Mouse (Mus musculus): ENCODE measurements around the gene Ggt7. TPM values are rescaled to one million over a fixed set of nuclear protein-coding genes. Genes with fewer than 3 reads are reported as not detected.

Ggt7 gene
- total RNA-seq, 2 experiments from 2014 or later = 124 to 126 TPM

DNA sequence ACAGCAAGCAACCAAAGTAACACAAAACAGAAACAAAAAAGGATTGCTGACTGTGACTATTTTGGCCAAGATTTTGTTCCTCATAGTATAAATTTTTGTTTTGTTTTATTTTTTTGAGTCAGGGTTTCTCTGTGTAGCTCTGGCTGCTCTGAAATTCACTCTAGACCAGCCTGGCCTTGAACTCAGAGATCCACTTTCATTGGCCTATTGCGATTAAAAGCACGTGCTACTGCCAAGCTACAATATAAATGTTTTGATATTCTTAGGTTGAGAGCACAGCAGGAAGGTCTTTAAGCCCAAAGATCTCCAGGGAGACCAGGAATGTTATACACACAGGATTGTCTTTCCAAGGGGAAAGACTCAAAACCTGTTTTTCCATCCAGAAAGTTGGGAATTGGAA, 74.6 kb downstream of the Ggt7 start:
- no peak overlapping the region for H3K27ac ChIP-seq
- no peak for TF ChIP-seq CTCF (IDR thresholded peaks at IDR 0.05)
- DNase-seq (ENCODE audit: extremely low spot score in 1 of 2, low spot score in 2 of 2) = no peak
- H3K4me3 ChIP-seq = no peak overlapping the region
- intact Hi-C loops (cut with DNase I) = no loop called here

DNA sequence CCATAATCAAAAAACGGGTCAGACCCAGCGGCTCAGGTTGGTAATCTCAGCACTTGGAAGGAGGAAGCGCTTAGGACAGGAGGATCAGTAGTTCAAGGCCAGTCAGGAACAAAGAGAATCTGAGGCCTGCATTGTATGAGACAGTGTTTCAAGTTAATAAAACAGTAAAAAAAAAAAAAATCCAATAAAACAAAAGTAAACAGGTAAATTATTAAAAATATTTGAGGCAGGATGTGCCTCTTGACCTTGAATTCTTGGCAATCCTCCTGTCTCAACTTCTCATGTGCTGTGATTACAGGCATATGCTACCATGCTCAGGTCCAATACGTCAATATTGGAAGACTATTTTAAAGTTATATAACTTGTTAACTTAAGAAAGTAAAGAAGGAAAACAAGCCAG, 75.1 kb downstream of the Ggt7 start:
- Histone ChIP-seq H3K4me3 (no peak overlapping the region), H3K27ac (no peak overlapping the region)
- intact Hi-C loops (cut with DNase I) = no loop called here
- DNase-seq (ENCODE audit: extremely low spot score in 1 of 2, low spot score in 2 of 2) = no peak
- TF ChIP-seq CTCF (IDR thresholded peaks at IDR 0.05) = no peak

Other genes starting within 250 kb of the Ggt7 start
- gene Map1lc3a, start 241.9 kb downstream of the Ggt7 start, total RNA-seq (2021) = 100 to 1,000 TPM; 313 to 317 TPM
- 10 to 100 TPM; 27.2 to 28.4 TPM for gene Pigu, start 160.8 kb downstream of the Ggt7 start, total RNA-seq (2021)
- gene Trp53inp2, start 137.2 kb downstream of the Ggt7 start, total RNA-seq (2021) = 100 to 1,000 TPM; 135 to 147 TPM
- 10 to 100 TPM; 63.2 to 68.7 TPM for gene Ncoa6, start 44.3 kb downstream of the Ggt7 start, total RNA-seq (2021)
- gene Acss2, start 289 bp downstream of the Ggt7 start, total RNA-seq (2021) = 10 to 100 TPM; 56.2 to 61.6 TPM
- 10 to 100 TPM; 14.8 to 14.9 TPM for gene Gss, start 74.6 kb upstream of the Ggt7 start, total RNA-seq (2021)
- 10 to 100 TPM in 1 of 2 experiments, 1 to 10 TPM in 1; 7.1 to 10.9 TPM for gene Myh7b, start 93.0 kb upstream of the Ggt7 start, total RNA-seq (2021)
- gene Trpc4ap, start 174.1 kb upstream of the Ggt7 start, total RNA-seq (2021) = 100 to 1,000 TPM; 147 to 153 TPM
- gene Edem2, start 211.2 kb upstream of the Ggt7 start, total RNA-seq (2021) = 10 to 100 TPM; 18.7 to 19.2 TPM
- not detected for gene Gm17581, start 217.6 kb upstream of the Ggt7 start, total RNA-seq (2021)
- 1 to 10 TPM; 1.2 to 1.4 TPM for gene Procr, start 232.9 kb upstream of the Ggt7 start, total RNA-seq (2021)